Mouse (Mus musculus): ENCODE results near the gene Wdr95. TPM values are rescaled to one million over a fixed set of nuclear protein-coding genes. Genes with fewer than 3 reads are reported as not detected.

The Wdr95 gene
- total and polyA plus RNA-seq, 3 experiments, result not detected

GRCm38 (mm10) chr5:149594215-149594614, 65.7 kb downstream of the Wdr95 start (continued):
- no peak for TF ChIP-seq USF2 (IDR thresholded peaks at IDR 0.05; ENCODE audit: borderline replicate concordance in 1 of 2, insufficient read depth in 1 of 2, low read depth in 1 of 2, low read length in 2 of 2)
- no peak for TF ChIP-seq MXI1 (IDR thresholded peaks at IDR 0.05; ENCODE audit: low read depth, low read length)

DNA sequence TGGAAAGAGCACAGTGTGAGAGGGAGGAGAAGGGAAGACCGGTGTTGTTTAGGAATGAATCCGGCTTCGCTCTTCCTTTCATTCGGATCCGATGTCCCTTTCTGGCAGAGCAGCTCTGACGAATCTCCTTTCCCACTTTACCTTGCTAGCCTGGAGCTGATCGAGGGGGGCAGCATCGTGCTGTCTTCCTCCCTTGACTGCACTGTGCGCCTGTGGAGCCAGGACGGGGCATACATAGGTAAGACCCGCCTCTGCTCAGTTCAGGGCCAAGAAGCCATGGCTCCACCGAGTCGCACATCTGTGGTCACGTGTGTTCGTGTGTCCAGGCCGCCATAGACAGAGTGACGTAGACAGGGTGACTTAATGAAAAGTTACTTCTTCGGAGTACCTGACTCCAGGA, 68.9 kb downstream of the Wdr95 start:
- DNase-seq (ENCODE audit: low read depth, low spot score), result no peak
- Histone ChIP-seq H3K79me2 (ENCODE audit: control insufficient read depth, insufficient read depth, low read length, poor library complexity) (no peaks in the 10 kb centered on the region), H3K36me3 (ENCODE audit: control insufficient read depth in 1 of 2, insufficient read depth in 2 of 2, low read length in 2 of 2) (no peaks in the 10 kb centered on the region), H3K27me3 (ENCODE audit: control insufficient read depth in 1 of 2, insufficient read depth in 2 of 2, low read length in 2 of 2) (peaks cover 4 to 13% of the 10 kb centered on the region in 2 experiments; a peak in 3 of 4 replicates), H3K9ac (ENCODE audit: control insufficient read depth, low read depth, low read length, poor library complexity, severe bottlenecking) (no peak overlapping the region), H3K27ac (ENCODE audit: control insufficient read depth, low read depth, low read length) (no peak overlapping the region), H3K4me3 (ENCODE audit: control insufficient read depth in 1 of 2, insufficient read depth in 1 of 2, low read depth in 2 of 2, low read length in 2 of 2) (no peak overlapping the region), H3K4me1 (ENCODE audit: control insufficient read depth in 1 of 2, insufficient read depth in 2 of 2, low read length in 2 of 2) (no peaks in the 10 kb centered on the region), H3K9me3 (replicated peaks; ENCODE audit: insufficient read depth, low read length) (no peaks in the 10 kb centered on the region)
- TF ChIP-seq ZNF384 (IDR thresholded peaks at IDR 0.05; ENCODE audit: low read depth, low read length) (no peak), JUND (IDR thresholded peaks at IDR 0.05; ENCODE audit: low read depth, low read length) (no peak), RCOR1 (IDR thresholded peaks at IDR 0.05; ENCODE audit: low read depth, low read length) (no peak), MAFK (IDR thresholded peaks at IDR 0.05; ENCODE audit: borderline replicate concordance, low read depth, low read length) (no peak), E2F4 (IDR thresholded peaks at IDR 0.05; ENCODE audit: borderline replicate concordance, low read depth, low read length) (no peak), POLR2AphosphoS2 (IDR thresholded peaks at IDR 0.05; ENCODE audit: low read length) (no peak), BHLHE40 (IDR thresholded peaks at IDR 0.05; ENCODE audit: borderline replicate concordance, low read depth, low read length) (no peak), MAZ (IDR thresholded peaks at IDR 0.05; ENCODE audit: low read depth, low read length) (no peak), UBTF (IDR thresholded peaks at IDR 0.05; ENCODE audit: borderline replicate concordance, insufficient read depth, low read depth, low read length) (no peak), MAX (IDR thresholded peaks at IDR 0.05; ENCODE audit: low read length) (no peak), GABPA (IDR thresholded peaks at IDR 0.05; ENCODE audit: low read depth, low read length) (no peak), NELFE (IDR thresholded peaks at IDR 0.05; ENCODE audit: low read depth, low read length) (no peak), MXI1 (IDR thresholded peaks at IDR 0.05; ENCODE audit: low read depth, low read length) (no peak)

DNA sequence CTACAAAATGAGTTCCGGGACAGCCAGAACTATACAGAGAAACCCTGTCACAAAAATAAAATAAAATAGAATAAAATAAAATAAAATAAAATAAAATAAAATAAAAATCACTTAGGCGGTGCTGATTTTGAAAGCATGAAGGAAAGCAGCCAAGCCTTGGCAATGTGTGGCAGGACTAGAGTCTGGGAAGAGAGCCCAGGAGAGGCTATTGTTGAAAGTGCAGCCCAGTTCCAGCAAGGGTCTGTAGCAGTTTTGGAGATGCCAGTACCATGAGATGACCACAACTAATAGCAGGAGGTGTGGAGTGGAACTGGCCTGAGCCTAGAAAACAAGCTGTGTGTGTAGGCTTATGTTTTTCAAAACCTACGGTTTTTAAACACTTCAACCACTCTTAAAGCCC, 73.5 kb downstream of the Wdr95 start:
- H3K9ac ChIP-seq (ENCODE audit: control insufficient read depth, low read depth, low read length, poor library complexity, severe bottlenecking), result no peak overlapping the region
- no peaks in the 10 kb centered on the region for H3K9me3 ChIP-seq (replicated peaks; ENCODE audit: insufficient read depth, low read length)
- TF ChIP-seq CTCF (IDR thresholded peaks at IDR 0.05 in 2 of 3, conservative IDR thresholded peaks at IDR 0.05 in 1 of 3; ENCODE audit: control insufficient read depth in 1 of 3, insufficient read depth in 1 of 3, low read depth in 2 of 3, low read length in 3 of 3, poor library complexity in 1 of 3, severe bottlenecking in 1 of 3) (no peak), KAT2A (conservative IDR thresholded peaks at IDR 0.05; ENCODE audit: low read depth, low read length) (no peak), SIN3A (IDR thresholded peaks at IDR 0.05; ENCODE audit: low read length) (no peak)
- H3K27me3 ChIP-seq (ENCODE audit: control insufficient read depth in 1 of 2, insufficient read depth in 2 of 2, low read length in 2 of 2), result peaks cover 4 to 13% of the 10 kb centered on the region in 2 experiments; a peak in 3 of 4 replicates
- H3K79me2 ChIP-seq (ENCODE audit: control insufficient read depth, insufficient read depth, low read length, poor library complexity), result no peaks in the 10 kb centered on the region
- H3K4me3 ChIP-seq (ENCODE audit: control insufficient read depth in 1 of 2, insufficient read depth in 1 of 2, low read depth in 2 of 2, low read length in 2 of 2), result no peak overlapping the region
- DNase-seq (ENCODE audit: low read depth, low spot score), result no peak
- no peak overlapping the region for H3K27ac ChIP-seq (ENCODE audit: control insufficient read depth, low read depth, low read length)
- no peaks in the 10 kb centered on the region for H3K36me3 ChIP-seq (ENCODE audit: control insufficient read depth in 1 of 2, insufficient read depth in 2 of 2, low read length in 2 of 2)
- no peaks in the 10 kb centered on the region for H3K4me1 ChIP-seq (ENCODE audit: control insufficient read depth in 1 of 2, insufficient read depth in 2 of 2, low read length in 2 of 2)

Measured in MEL (cell line).